Mouse (Mus musculus) thymus, postnatal 4 days (tissue): ENCODE measurements at regions not wholly inside any gene's neighbourhood (a gene's known extent, or its start where the extent isn't known, plus 50 kb on each side); places are given as distances from the start of the nearest gene placed in this dataset.

Experiments
- DNase-seq: peaks from one replicate; pipeline ENCODE4 v3.0.0; 2021

DNA sequence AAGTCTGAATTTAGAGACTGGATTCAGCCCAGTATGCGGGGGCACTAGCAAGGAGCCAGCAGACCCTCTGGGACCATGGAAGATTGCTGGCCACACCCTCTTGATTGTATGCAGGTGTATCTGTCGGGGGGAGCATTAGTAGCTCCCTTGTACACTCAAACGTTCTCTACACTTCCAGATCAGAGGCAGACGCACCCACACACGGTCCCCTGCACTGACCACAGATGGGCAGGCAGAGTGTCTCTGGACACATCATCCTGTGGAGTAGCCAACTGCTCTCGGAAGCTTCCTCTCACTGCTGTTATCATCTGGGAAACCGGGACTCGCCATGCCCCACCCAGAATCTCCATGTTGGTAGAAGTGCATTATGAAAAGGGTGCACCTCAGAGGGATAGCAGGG, 176.7 kb downstream of the Mycn start:
- DNase-seq: no peak

- no peak for DNase-seq
Observed at GRCm38 (mm10) chr12:12764586-12764985, 177.1 kb downstream of the Mycn start.

DNA sequence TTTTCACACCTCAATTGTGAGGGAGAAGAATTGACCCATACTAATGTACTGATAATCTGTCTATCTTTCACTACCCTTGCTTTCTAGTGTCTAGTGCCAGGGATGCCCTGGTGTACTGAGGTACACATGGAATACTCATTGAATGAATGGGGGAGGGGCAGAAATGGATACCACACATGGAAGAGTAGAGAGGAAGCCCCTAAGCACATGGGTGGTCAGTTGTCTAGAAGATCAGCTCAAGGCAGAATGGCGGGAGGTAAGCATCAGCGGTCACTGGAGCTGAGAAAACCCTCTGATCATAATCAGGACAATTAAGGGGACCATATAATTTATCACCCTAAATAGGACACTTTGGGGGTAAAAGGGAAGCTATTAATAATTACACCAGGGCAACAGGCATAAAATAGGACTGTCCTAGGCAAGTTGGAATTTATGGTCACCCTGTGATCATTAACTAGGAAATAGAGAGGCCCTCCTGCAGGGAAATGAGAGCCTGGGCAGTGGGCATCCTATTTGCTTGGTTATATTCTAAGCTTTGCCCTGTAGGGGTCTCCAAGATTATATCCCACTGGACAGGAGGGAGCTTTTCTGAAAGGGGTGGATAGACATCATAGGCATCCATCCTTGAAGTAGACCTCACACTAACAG, 185.3 kb downstream of the Mycn start:
- no peak for DNase-seq

GRCm38 (mm10) chr12:12753849-12754248, 187.9 kb downstream of the Mycn start:
- no peak for DNase-seq

GRCm38 (mm10) chr12:12751670-12752426, 189.9 kb downstream of the Mycn start:
- no peak for DNase-seq

GRCm38 (mm10) chr12:12749690-12750089, 192.0 kb downstream of the Mycn start:
- DNase-seq: no peak

- DNase-seq: no peak
Observed at GRCm38 (mm10) chr12:12746852-12747454, 194.8 kb downstream of the Mycn start.

DNA sequence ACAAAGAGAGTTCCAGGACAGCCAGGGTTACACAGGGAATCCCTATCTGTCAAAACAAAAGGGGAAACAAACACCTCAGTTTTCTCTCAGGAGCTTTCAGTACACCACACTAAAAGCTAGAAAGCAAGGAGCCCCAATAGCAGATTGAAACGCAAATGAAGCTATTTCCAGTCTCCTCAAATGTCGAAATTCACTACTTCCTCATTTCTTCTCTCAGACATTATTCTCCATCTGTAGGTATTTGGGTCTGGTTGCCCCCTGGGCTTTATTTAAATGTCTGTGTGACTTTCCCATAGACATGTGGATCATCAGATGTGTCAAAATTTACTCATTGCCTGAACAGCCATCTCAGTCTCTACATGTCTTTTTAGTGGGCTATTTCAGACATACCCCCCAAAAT, 197.2 kb downstream of the Mycn start:
- DNase-seq: no peak

- no peak for DNase-seq
Observed at GRCm38 (mm10) chr12:12738631-12739331, 202.9 kb downstream of the Mycn start.

DNA sequence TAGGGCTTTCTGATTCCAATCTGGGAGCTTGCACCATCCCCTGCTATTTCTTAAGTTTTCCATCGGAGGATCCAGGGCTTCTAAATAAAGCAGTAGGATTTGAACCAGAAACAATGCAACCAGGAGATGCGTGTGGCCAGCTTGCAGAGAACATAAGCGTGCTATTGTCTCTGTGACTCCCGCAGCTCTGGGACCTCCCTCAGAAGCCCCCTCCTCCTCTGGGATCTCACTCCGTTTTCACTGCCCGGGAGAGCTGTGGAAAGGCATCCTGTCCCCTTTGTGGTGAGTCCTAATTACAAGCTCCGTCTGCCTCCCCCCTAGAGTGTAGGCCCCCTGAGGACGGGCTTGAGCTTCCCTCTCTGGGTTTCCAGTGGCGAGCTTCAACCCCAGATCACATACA, 215.9 kb downstream of the Mycn start:
- no peak for DNase-seq

- DNase-seq: no peak
Observed at GRCm38 (mm10) chr12:12725075-12725474, 216.6 kb downstream of the Mycn start.

- no peak for DNase-seq
Observed at GRCm38 (mm10) chr12:12723724-12724487, 217.8 kb downstream of the Mycn start.

DNA sequence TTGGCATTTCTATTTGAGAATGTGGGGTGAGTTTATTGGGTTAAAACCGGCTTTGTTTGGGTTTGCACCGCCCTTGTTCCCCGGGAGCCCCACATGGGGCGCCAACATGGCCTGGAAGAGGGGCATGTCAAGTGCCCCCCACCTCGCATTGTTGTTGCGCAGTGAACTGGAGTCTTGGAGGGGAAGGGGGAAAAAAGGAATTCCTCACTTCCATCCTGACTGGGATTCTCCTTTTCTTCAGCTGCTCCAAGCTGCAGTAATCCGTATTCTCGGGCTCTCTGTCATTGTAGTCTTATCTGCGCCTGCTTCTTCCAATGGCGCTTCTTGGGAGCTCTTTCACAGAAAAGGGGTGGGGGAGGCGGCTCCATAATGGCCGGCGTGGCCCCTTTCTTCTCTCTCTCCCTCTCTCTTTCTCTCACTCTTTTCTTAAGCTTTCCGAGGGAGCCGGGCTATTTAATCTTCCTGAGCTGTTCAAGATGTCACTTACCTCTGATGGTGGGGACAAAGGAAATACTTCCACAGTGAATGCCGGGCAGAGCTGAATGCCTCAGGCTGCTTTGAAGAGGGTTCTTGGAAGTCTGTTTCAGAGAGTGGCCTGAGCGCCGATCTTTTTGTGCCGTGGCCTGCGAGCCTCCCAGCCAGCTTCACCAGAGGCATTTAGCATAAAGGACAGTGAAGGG, 218.6 kb downstream of the Mycn start:
- DNase-seq: no peak

- DNase-seq: no peak
Observed at GRCm38 (mm10) chr12:12716691-12717090, 225.0 kb downstream of the Mycn start.

- DNase-seq: no peak
Observed at GRCm38 (mm10) chr12:12715956-12716669, 225.6 kb downstream of the Mycn start.

DNA sequence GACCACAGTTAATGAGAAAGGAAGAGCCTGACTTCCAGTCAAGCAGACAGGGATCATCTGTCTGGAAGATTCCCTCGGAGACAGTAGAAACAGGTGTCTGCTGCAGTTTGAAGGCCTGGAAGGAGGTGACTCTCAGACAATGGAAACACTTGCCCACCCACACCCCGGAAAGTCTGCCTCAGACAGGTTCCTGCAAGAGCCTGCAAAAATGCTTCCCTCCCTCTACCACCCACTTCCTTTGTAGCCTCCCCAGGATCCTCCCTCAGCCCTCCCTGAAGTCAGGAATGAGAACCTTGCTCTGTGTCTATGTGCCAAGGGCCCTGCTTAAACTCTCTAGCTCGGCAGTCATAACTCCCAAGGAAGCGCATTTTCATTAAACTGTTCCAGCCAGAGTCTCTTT, 226.2 kb downstream of the Mycn start:
- DNase-seq: no peak

- no peak for DNase-seq
Observed at GRCm38 (mm10) chr12:12710184-12710609, 231.5 kb downstream of the Mycn start.

DNA sequence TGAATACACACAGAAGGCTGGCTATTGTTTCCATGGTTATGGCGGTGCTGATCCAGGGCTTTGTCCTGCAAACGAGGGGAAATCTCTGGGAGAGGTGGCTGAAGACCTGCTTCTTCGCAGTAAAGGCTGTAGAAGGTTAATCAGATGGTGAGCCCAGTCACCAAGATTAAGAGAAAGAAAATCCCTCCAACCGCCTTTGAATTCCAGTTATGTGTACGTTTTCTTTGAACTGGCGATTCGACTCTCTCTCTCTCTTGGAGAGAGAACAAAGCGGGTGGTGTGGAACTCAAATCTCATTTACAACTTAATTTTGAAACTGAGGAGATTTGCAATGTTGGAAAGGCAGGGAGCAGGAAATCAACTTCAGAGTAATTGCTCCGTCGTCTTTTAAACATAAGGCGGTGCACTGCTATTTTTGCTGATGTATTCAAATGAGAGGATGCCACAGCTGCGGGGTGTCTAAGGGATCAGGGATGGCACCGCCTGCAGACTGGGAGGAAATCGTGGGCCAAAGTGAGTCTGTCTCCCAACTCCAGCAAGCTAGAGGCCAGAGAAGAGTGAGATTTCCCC, 232.7 kb downstream of the Mycn start:
- DNase-seq: no peak

- no peak for DNase-seq
Observed at GRCm38 (mm10) chr12:12706326-12706920, 235.3 kb downstream of the Mycn start.

- no peak for DNase-seq
Observed at GRCm38 (mm10) chr12:12701735-12702134, 240.0 kb downstream of the Mycn start.
